In the genomic region with DNA sequence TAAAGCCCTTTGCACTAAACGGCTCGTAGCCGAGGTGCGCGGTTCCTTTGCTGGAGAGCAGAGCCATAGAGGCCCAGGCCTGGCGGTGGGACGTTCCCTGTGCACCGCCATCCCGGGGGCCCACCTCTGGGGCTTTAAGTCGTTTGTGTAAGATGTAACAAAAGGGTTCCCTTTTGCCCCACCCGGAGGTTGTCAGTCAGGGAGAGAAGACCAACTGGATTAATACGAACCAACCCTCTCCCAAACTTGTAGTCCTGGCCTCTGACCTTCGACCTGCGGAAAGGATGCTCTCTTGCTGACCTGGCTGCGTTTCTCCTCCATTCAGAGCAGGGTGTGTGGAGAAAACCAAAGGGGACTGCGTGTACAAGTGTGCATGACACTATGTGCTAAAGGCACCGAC, we compare ENCODE assay signal across 8 mouse cellular contexts. TPM values are rescaled to one million over a fixed set of nuclear protein-coding genes. Genes with fewer than 3 reads are reported as not detected.
DNase-seq lines count a peak whose midpoint lies in the region; ATAC-seq and TF ChIP-seq lines count a peak whose summit lies in the region.

No protein-coding gene starts in this region.

- TF ChIP-seq CTCF in gastrocnemius, adult 2 months (IDR thresholded peaks at IDR 0.05): no peak

- H3K4me3 ChIP-seq in gastrocnemius, adult 2 months: peak overlapping the region; percentile 63
- peak overlapping the region; percentile 42 for H3K4me3 ChIP-seq in forebrain, embryonic 10.5 days
- peak overlapping the region; percentile 35 for H3K4me3 ChIP-seq in limb, embryonic 15.5 days

- H3K27me3 ChIP-seq in forebrain, embryonic 10.5 days (ENCODE audit: poor library complexity, severe bottlenecking): peaks cover 100% of the 10 kb centered on the region
- peaks cover 92% of the 10 kb centered on the region for H3K27me3 ChIP-seq in limb, embryonic 15.5 days

- H3K4me1 ChIP-seq in forebrain, embryonic 10.5 days: peaks cover 64% of the 10 kb centered on the region
- H3K4me1 ChIP-seq in limb, embryonic 15.5 days: peaks cover 60% of the 10 kb centered on the region

- DNase-seq in gastrocnemius, adult 2 months: no peak
- DNase-seq in gastrocnemius, postnatal 10 days: no peak
- peak; percentile 25 to 30 for DNase-seq in B cell, adult 2 months
- DNase-seq in forebrain, embryonic 10.5 days (ENCODE audit: extremely low spot score, low spot score): peak; percentile 34
- DNase-seq in frontal cortex, postnatal 36 days (ENCODE audit: low spot score in 2 of 2): no peak
- no peak for DNase-seq in left cerebral cortex, postnatal 14 days (ENCODE audit: low spot score in 2 of 2)
- no peak for DNase-seq in gastrocnemius, adult 18-20 months (ENCODE audit: low spot score)

- H3K9me3 ChIP-seq in forebrain, embryonic 10.5 days: no peaks in the 10 kb centered on the region
- no peaks in the 10 kb centered on the region for H3K9me3 ChIP-seq in limb, embryonic 15.5 days

- peak overlapping the region; percentile 68; the same call in 1 of the 2 replicates for H3K27ac ChIP-seq in gastrocnemius, adult 2 months
- H3K27ac ChIP-seq in forebrain, embryonic 10.5 days: no peak overlapping the region
- 0 out of 2 replicates have a peak overlapping the region, but pooled peaks have one; percentile 80 for H3K27ac ChIP-seq in limb, embryonic 15.5 days

- peak overlapping the region; percentile 70 for H3K4me2 ChIP-seq in limb, embryonic 15.5 days

- H3K36me3 ChIP-seq in forebrain, embryonic 10.5 days (replicated peaks): no peaks in the 10 kb centered on the region
- no peaks in the 10 kb centered on the region for H3K36me3 ChIP-seq in limb, embryonic 15.5 days

- 0% methylated on average over 17 of the region's 17 CpGs for WGBS in forebrain, embryonic 10.5 days
- WGBS in limb, embryonic 15.5 days: 2% methylated on average over 17 of the region's 17 CpGs

- intact Hi-C loops in gastrocnemius, adult 2 months (cut with DNase I): no loop called here
- intact Hi-C loops in left cerebral cortex, postnatal 14 days (cut with DNase I): no loop called here

- no peak for ATAC-seq in limb, embryonic 15.5 days (ENCODE audit: insufficient number of reproducible peaks, low FRiP score, low TSS enrichment, low read depth)

- H3K9ac ChIP-seq in limb, embryonic 15.5 days: no peak overlapping the region

RNA-seq across cellular contexts. Expression of gene Kazald1, which starts 5.7 kb away (rescaled TPM):
- 1 to 10 TPM; 4.2 to 5.9 TPM for total RNA-seq in gastrocnemius, adult 2 months (2021)
- total RNA-seq in gastrocnemius, postnatal 10 days (2021): 10 to 100 TPM; 11.4 to 19.2 TPM
- 0.20 and 0.63 TPM in 2 replicates for polyA plus RNA-seq in forebrain, embryonic 10.5 days (2016; fragmentation: Nextera tagmentation; extraction: Ambion mirVana)
- polyA plus RNA-seq in limb, embryonic 15.5 days (2015; fragmentation: Nextera tagmentation; extraction: Ambion mirVana): 38.5 and 60.8 TPM in 2 replicates
- 1 to 10 TPM; 1.3 to 1.6 TPM for total RNA-seq in left cerebral cortex, postnatal 14 days (2021)
- 10 to 100 TPM in 1 of 2 experiments, 1 to 10 TPM in 1; 6.3 to 11.2 TPM for total RNA-seq in gastrocnemius, adult 18-20 months (2021)

RNA-seq across cellular contexts. Expression of gene Sfxn3, which starts 33.4 kb away (rescaled TPM):
- 10 to 100 TPM; 17.1 to 25.1 TPM for total RNA-seq in gastrocnemius, adult 2 months (2021)
- 10 to 100 TPM; 24.1 to 24.2 TPM for total RNA-seq in gastrocnemius, postnatal 10 days (2021)
- polyA plus RNA-seq in forebrain, embryonic 10.5 days (2016; fragmentation: Nextera tagmentation; extraction: Ambion mirVana): 6.3 and 6.9 TPM in 2 replicates
- polyA plus RNA-seq in limb, embryonic 15.5 days (2015; fragmentation: Nextera tagmentation; extraction: Ambion mirVana): 33.8 and 36.9 TPM in 2 replicates
- 100 to 1,000 TPM; 111 to 115 TPM for total RNA-seq in left cerebral cortex, postnatal 14 days (2021)
- 10 to 100 TPM; 23.2 to 24.9 TPM for total RNA-seq in gastrocnemius, adult 18-20 months (2021)

RNA-seq across cellular contexts. Expression of gene Pdzd7, which starts 35.2 kb away (rescaled TPM):
- 1 to 10 TPM; 5.9 to 6.8 TPM for total RNA-seq in gastrocnemius, adult 2 months (2021)
- 10 to 100 TPM; 12.4 to 19.5 TPM for total RNA-seq in gastrocnemius, postnatal 10 days (2021)
- polyA plus RNA-seq in forebrain, embryonic 10.5 days (2016; fragmentation: Nextera tagmentation; extraction: Ambion mirVana): 0.15 and 0.25 TPM in 2 replicates
- polyA plus RNA-seq in limb, embryonic 15.5 days (2015; fragmentation: Nextera tagmentation; extraction: Ambion mirVana): 0.16 and 0.37 TPM in 2 replicates
- total RNA-seq in left cerebral cortex, postnatal 14 days (2021): 1 to 10 TPM; 3.3 to 3.4 TPM
- 1 to 10 TPM; 4.7 to 5.4 TPM for total RNA-seq in gastrocnemius, adult 18-20 months (2021)

Comparison
In these comparisons a context has a peak if more than half of its experiments do, and no peak if none do; other contexts are left out.
1. DNase-seq: peak in B cell, adult 2 months (2 of 2) and forebrain, embryonic 10.5 days (single experiment); none in gastrocnemius, adult 2 months (single experiment), gastrocnemius, postnatal 10 days (single experiment), frontal cortex, postnatal 36 days (0 of 2), left cerebral cortex, postnatal 14 days (0 of 2) and gastrocnemius, adult 18-20 months (single experiment).
2. RNA of gene Sfxn3, which starts 33.4 kb away (total RNA-seq): 111 to 115 TPM in left cerebral cortex, postnatal 14 days; 17.1 to 25.1 TPM in gastrocnemius, adult 2 months, 23.2 to 24.9 TPM in gastrocnemius, adult 18-20 months and 24.1 to 24.2 TPM in gastrocnemius, postnatal 10 days; every median in the first group is over 4 times any median in the second.
3. Peak in every context shown above with its lines, with median percentiles within 50 percentile points of each other: H3K4me3 ChIP-seq.